Mouse (Mus musculus) embryonic facial prominence, embryonic 10.5 days (tissue): ENCODE results near the gene Cyb561a3. TPM values are rescaled to one million over a fixed set of nuclear protein-coding genes. Genes with fewer than 3 reads are reported as not detected.

Experiments used
- DNase-seq: peaks from one replicate; pipeline ENCODE4 v3.0.0-alpha.2; 2017; ENCODE audit warnings: low spot score
- H3K27ac ChIP-seq: fragments of 300-500 bp; sonication (generic); replicated peaks from 2 replicates; pipeline ENCODE4 v1.5.1; 2016; ENCODE audit warnings: mild to moderate bottlenecking
- H3K27me3 ChIP-seq: fragments of 300-500 bp; sonication (generic); replicated peaks from 2 replicates; pipeline ENCODE4 v1.6.1; 2016; ENCODE audit warnings: low read depth, mild to moderate bottlenecking; ENCODE audit not compliant: poor library complexity, severe bottlenecking
- H3K36me3 ChIP-seq: fragments of 300-500 bp; sonication (generic); replicated peaks from 2 replicates; pipeline ENCODE4 v1.6.1; 2016; ENCODE audit warnings: mild to moderate bottlenecking, moderate library complexity
- H3K4me1 ChIP-seq: fragments of 300-500 bp; sonication (generic); 2 replicates; pipeline ENCODE4 v1.6.1; 2016
- H3K4me3 ChIP-seq: fragments of 300-500 bp; sonication (generic); 2 replicates; pipeline ENCODE4 v1.5.1; 2016; ENCODE audit warnings: mild to moderate bottlenecking, moderate library complexity
- H3K9me3 ChIP-seq: fragments of 300-500 bp; sonication (generic); 2 replicates; pipeline ENCODE4 v1.6.1; 2016; ENCODE audit warnings: mild to moderate bottlenecking
- WGBS: fragments of 180-500 bp; shearing (Covaris S2); methylation state at CpG from one replicate; pipeline ENCODE4 v1.1.7; 2016; 5-methylcytosine and 5-hydroxymethylcytosine counted together
- polyA plus RNA-seq: library from polyadenylated mRNA; unstranded; fragments of >200 nt; fragmentation: Nextera tagmentation; extraction: Ambion mirVana; gene quantifications from 2 replicates; pipeline ENCODE4 v1.2.1, GENCODE M21; 2016

Gene Cyb561a3
- polyA plus RNA-seq, 1 experiment from 2014 or later = 12.8 TPM

- H3K27me3 ChIP-seq = no peaks in the 10 kb centered on the region
- peaks cover 39% of the 10 kb centered on the region for H3K36me3 ChIP-seq
- H3K9me3 ChIP-seq = no peaks in the 10 kb centered on the region
- H3K4me1 ChIP-seq = peaks cover 38% of the 10 kb centered on the region
- 9% methylated on average over 6 of the region's 6 CpGs for WGBS
- H3K4me3 ChIP-seq = peak overlapping the region; percentile 47
- peak overlapping the region; percentile 91 for H3K27ac ChIP-seq
- no peak for DNase-seq
Observed at GRCm38 (mm10) chr19:10602247-10602769, 25.3 kb downstream of the Cyb561a3 start.

- Histone ChIP-seq H3K27me3 (no peaks in the 10 kb centered on the region), H3K9me3 (no peaks in the 10 kb centered on the region), H3K27ac (peak overlapping the region; percentile 91), H3K4me3 (peak overlapping the region; percentile 47), H3K4me1 (peaks cover 42% of the 10 kb centered on the region), H3K36me3 (peaks cover 41% of the 10 kb centered on the region)
- peak; percentile 89 for DNase-seq
- WGBS = 2% methylated on average over 9 of the region's 9 CpGs
Observed at GRCm38 (mm10) chr19:10602787-10603186, 25.8 kb downstream of the Cyb561a3 start.

DNA sequence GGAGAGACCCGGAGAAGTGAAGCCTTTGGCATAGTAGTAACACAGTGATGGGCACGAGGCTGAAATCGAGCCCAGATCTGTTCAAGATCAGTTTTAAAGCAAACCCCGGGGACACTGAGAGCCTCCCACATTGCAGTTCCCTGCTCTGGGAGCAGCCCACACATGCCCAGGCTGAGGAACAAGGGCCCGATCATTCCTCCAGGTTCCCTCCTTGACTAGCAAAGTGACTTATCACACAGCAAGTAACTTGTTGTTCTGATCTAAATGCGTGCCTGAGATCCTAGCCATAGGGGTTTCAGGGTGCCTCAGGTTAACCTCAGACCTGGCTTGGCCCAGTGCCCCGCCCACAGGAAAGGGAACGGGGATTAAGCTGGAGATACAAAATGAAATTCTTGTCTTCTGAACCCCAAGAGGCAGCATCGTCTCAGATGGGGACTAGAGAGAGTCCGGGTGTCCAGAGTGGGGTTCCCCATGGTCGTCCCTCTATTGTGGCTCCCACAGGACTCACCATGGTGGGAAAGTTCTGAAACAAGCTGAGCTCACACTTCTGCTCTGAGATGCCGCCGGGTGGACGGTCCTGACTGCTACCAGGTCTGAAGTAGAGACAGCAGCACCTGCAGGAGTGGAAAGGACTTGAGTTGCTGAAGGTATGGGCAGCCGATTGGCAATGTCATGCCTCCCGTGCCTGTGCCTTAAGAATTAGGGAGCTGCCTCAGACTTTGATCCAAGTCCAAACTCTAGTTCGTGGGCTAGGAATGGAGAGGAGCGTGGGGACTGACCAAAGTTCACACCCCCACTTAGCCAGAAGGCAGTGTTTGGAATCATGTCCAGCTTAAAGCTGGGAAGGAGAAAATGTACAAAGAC lies 26.9 kb downstream of the Cyb561a3 start:
- DNase-seq = no peak
- Histone ChIP-seq H3K27ac (peak overlapping the region; percentile 91), H3K27me3 (no peaks in the 10 kb centered on the region), H3K4me3 (peak overlapping the region; percentile 89; the same call in 1 of the 2 replicates), H3K4me1 (peaks cover 44% of the 10 kb centered on the region), H3K9me3 (no peaks in the 10 kb centered on the region), H3K36me3 (peaks cover 41% of the 10 kb centered on the region)
- WGBS = 88% methylated on average over 18 of the region's 18 CpGs

DNA sequence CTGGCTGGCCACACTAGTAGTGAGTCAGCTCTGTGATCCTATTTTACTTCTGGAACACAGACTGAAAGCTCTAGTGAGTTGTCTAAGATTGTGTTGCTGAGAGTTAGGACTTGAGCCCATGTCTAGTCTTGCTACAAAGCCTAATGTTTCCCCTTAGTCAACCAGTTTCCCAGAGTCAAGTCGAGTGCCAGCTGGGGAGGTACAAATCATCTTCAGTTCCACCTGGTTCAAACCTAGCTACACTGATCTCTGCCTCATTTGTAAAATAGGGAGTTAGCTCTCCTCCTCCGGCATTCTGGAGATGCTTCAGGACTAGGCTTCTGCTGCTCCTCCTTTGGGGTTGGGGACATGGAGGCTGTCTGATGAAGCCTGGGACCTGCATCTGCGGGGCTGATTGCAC lies 27.6 kb downstream of the Cyb561a3 start:
- 63% methylated on average over 3 of the region's 3 CpGs for WGBS
- Histone ChIP-seq H3K4me1 (peaks cover 44% of the 10 kb centered on the region), H3K4me3 (peak overlapping the region; percentile 89), H3K36me3 (peaks cover 41% of the 10 kb centered on the region), H3K27me3 (no peaks in the 10 kb centered on the region), H3K27ac (peak overlapping the region; percentile 91), H3K9me3 (no peaks in the 10 kb centered on the region)
- no peak for DNase-seq

GRCm38 (mm10) chr19:10605293-10605900 lies 28.4 kb downstream of the Cyb561a3 start, which contains the start of the genes Ddb1 and Tkfc:
TSS of gene Ddb1 (plus strand) at chr19:10605327.
TSS of gene Tkfc (minus strand) at chr19:10605654.
- peaks cover 41% of the 10 kb centered on the region for H3K36me3 ChIP-seq
- peak within 1 kb of the TSS; percentile 91 for H3K27ac ChIP-seq
- DNase-seq = peak; percentile 99
- H3K4me3 ChIP-seq = peak within 1 kb of the TSS; percentile 89
- H3K27me3 ChIP-seq = no peaks in the 10 kb centered on the region
- no peaks in the 10 kb centered on the region for H3K9me3 ChIP-seq
- H3K4me1 ChIP-seq = peaks cover 44% of the 10 kb centered on the region
- under 1% methylated on average over 49 of the region's 49 CpGs for WGBS

DNA sequence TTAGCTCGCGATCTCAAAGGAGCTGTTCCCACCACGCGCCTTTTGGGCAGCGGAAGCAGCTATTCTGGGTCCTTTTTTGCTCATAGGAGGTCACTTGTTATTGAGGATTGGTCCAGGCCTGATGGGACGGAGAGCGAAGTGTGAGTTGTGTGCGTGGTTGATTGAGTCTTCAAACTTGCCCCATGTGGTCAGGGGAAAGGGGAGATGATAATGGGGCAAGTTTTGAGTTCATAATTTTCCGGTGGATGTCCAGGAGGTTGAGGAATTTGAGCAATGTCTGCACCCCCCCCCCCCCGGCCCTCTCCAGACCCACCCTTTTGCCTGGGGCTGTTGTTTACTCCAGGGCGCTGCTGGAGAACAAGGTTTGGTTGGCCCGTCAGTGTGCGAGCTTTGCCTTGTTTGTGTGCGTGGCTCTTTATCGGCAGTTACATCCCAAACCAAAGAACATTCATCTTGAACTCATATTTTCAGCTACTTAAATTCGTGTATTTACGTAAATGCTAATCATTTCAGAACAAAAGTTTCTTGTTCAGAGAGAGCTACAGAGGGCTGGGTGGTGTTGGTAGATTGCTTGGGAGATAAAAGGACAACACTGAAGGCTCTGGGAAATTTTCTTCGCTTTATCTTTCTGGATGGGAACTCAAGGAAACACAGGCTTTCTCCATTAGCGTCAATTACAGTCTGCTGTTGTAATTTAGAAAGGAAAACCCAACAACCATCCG lies 29.1 kb downstream of the Cyb561a3 start:
- Histone ChIP-seq H3K4me3 (peak overlapping the region; percentile 89), H3K4me1 (peaks cover 44% of the 10 kb centered on the region), H3K9me3 (no peaks in the 10 kb centered on the region), H3K27me3 (no peaks in the 10 kb centered on the region), H3K27ac (peak overlapping the region; percentile 91), H3K36me3 (peaks cover 45% of the 10 kb centered on the region)
- no peak for DNase-seq
- WGBS = 7% methylated on average over 20 of the region's 20 CpGs

DNA sequence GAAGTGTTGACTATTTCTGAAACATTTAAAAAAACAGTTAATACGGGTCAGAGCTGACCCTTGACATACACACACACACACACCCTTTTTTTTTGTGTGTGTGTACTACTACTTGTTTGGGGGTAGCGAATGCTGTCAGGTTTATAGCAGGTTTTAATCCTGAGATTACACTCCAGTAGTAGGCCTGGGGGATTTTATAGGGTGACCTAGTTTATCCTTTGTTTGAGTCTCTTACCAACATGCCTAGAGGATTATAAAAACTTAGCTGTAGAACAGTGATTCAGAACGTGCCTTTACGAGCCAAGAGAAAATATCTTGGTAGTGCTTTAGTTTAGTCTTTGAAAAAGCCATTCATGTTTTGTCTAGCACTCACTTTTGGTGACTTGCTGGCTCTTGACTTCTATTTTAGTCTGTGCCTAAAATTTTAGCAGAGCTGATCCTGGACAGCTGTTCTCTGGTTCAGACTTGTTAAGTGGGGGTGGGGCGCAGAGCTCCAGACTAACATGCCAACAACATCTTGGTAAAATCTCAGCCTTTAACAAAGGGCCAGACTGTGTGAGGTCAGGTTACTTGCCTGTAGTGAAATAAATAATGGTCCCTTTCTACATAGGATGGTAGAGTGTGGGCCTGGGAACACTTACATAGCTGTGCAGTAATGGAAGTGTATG lies 31.7 kb downstream of the Cyb561a3 start:
- peaks cover 72% of the 10 kb centered on the region for H3K36me3 ChIP-seq
- H3K4me3 ChIP-seq = no peak overlapping the region
- H3K27ac ChIP-seq = no peak overlapping the region
- DNase-seq = no peak
- H3K27me3 ChIP-seq = no peaks in the 10 kb centered on the region
- no peaks in the 10 kb centered on the region for H3K9me3 ChIP-seq
- peaks cover 28% of the 10 kb centered on the region for H3K4me1 ChIP-seq
- WGBS = 91% methylated on average over 5 of the region's 5 CpGs

- H3K27ac ChIP-seq = peak within 1 kb of the TSS; percentile 79
- WGBS = 2% methylated on average over 32 of the region's 32 CpGs
Observed at GRCm38 (mm10) chr19:10634106-10634871, 57.3 kb downstream of the Cyb561a3 start, which contains the start of gene Vwce. TSS of gene Vwce (plus strand) at chr19:10634213.

DNA sequence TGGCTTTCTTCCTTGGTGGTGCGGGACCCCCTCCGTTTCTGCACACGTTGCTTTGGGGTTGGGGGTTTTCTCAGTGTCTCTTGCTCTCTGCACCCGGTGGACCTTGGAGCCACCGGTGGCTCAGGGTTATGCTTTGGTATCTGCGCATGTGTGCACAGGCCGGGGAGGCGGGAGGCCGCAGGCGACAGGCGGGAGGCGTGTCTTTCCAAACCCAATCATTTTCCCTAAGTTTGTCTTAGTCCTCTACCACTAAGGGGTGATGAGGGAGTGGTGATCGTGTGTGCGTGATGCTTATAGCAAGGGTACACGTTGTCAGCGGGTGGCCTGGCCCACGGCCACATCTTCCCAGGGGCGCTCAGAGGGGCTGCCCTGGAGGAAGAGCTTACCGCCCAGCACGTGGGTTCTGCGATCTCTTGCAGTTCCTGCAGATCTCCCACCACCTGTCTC lies 57.9 kb downstream of the Cyb561a3 start:
- H3K4me3 ChIP-seq = peak overlapping the region; percentile 64
- H3K36me3 ChIP-seq = peaks cover 26% of the 10 kb centered on the region
- H3K27ac ChIP-seq = peak overlapping the region; percentile 79
- H3K4me1 ChIP-seq = peaks cover 19% of the 10 kb centered on the region
- peak; percentile 79 for DNase-seq
- H3K27me3 ChIP-seq = peaks cover 12% of the 10 kb centered on the region
- H3K9me3 ChIP-seq = no peaks in the 10 kb centered on the region
- 3% methylated on average over 21 of the region's 21 CpGs for WGBS

More at GRCm38 (mm10) chr19:10634106-10634871, 57.3 kb downstream of the Cyb561a3 start, which contains the start of gene Vwce:
- H3K36me3 ChIP-seq = peaks cover 32% of the 10 kb centered on the region
- H3K9me3 ChIP-seq = no peaks in the 10 kb centered on the region
- H3K4me1 ChIP-seq = peaks cover 18% of the 10 kb centered on the region
- peak; percentile 77 for DNase-seq
- peaks cover 12% of the 10 kb centered on the region for H3K27me3 ChIP-seq
- H3K4me3 ChIP-seq = peak within 1 kb of the TSS; percentile 64

DNA sequence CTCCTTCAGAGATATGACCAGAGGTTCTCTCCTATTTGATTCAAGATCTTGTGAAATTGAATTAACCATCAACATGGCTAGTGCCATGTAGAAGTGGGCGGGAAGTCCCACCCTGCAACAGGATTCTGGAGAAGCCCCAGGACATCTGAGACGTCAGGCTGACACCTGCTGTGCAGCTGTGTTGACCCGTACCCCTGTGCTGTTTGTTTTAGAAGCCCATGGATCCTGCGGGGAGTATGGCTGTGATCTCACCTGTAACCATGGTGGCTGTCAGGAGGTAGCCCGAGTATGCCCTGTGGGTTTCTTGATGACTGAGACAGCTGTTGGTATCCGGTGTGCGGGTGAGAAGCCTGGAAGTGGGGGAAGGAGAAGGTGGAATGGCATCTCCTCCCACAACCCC lies 60.9 kb downstream of the Cyb561a3 start:
- peaks cover 12% of the 10 kb centered on the region for H3K27me3 ChIP-seq
- no peaks in the 10 kb centered on the region for H3K9me3 ChIP-seq
- peaks cover 30% of the 10 kb centered on the region for H3K4me1 ChIP-seq
- WGBS = 62% methylated on average over 7 of the region's 7 CpGs
- H3K27ac ChIP-seq = no peak overlapping the region
- no peak for DNase-seq
- H3K4me3 ChIP-seq = no peak overlapping the region
- H3K36me3 ChIP-seq = no peaks in the 10 kb centered on the region

DNA sequence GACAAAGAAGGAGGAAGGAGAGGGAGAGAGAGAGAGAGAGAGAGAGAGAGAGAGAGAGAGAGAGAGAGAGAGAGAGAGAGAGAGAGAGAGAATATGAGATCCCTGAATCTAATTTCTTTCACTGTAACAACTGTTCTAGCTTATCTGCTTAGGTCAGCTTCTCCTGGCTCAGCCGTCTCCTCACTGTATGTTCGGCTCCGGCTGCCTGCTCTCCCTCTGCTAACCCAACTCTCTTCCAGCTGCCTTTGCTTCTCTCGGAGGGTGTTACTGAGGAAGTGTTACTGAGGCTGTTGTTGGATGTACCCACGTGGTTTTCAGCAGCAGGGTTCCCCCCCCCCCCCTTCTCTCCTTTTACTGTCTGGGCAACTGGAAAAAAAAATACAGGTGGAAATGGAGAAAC lies 63.1 kb downstream of the Cyb561a3 start:
- peaks cover 10% of the 10 kb centered on the region for H3K27me3 ChIP-seq
- H3K9me3 ChIP-seq = no peaks in the 10 kb centered on the region
- no peak overlapping the region for H3K27ac ChIP-seq
- no peak for DNase-seq
- H3K4me1 ChIP-seq = peaks cover 15% of the 10 kb centered on the region
- WGBS = 18% methylated on average over 5 of the region's 5 CpGs
- H3K4me3 ChIP-seq = peak overlapping the region; percentile 22; the same call in 1 of the 2 replicates
- H3K36me3 ChIP-seq = no peaks in the 10 kb centered on the region
